Mouse (Mus musculus) myocyte (in vitro differentiated cells): ENCODE results near the gene Olfr521.

Experiments used
- CEBPB ChIP-seq: IDR thresholded peaks from 2 replicates; pipeline ENCODE4 v1.6.1; 2011; ENCODE audit warnings: mild to moderate bottlenecking, moderate library complexity; ENCODE audit not compliant: poor library complexity, insufficient read depth, severe bottlenecking
- E2F4 ChIP-seq: IDR thresholded peaks from one replicate; pipeline ENCODE4 v1.6.1; 2011; ENCODE audit warnings: mild to moderate bottlenecking, control low read depth, moderate library complexity; ENCODE audit not compliant: insufficient read depth
- MAX ChIP-seq: IDR thresholded peaks from one replicate; pipeline ENCODE4 v1.6.1; 2011; ENCODE audit warnings: low read depth, mild to moderate bottlenecking, control low read depth
- MYOD1 ChIP-seq, 3 experiments: IDR thresholded peaks; one replicate each; pipeline ENCODE4 v1.6.1; 2011; ENCODE audit warnings: control low read depth in 2 of 3, low read depth in 2 of 3, mild to moderate bottlenecking in 2 of 3, moderate library complexity in 1 of 3; ENCODE audit not compliant: insufficient read length in 2 of 3, control insufficient read depth in 1 of 3
- MYOG ChIP-seq, 3 experiments: IDR thresholded peaks; one replicate each; pipeline ENCODE4 v1.6.1; 2011; ENCODE audit warnings: control low read depth in 2 of 3, low read depth in 2 of 3, mild to moderate bottlenecking in 2 of 3; ENCODE audit not compliant: insufficient read length in 2 of 3, control insufficient read depth in 1 of 3, insufficient read depth in 1 of 3
- POLR2A ChIP-seq: IDR thresholded peaks from one replicate; pipeline ENCODE4 v1.6.1; 2011; ENCODE audit warnings: low read depth, mild to moderate bottlenecking, control low read depth, moderate library complexity; ENCODE audit not compliant: insufficient read length
- POLR2AphosphoS2 ChIP-seq: IDR thresholded peaks from one replicate; pipeline ENCODE4 v1.6.1; 2011; ENCODE audit warnings: low read depth, control low read depth; ENCODE audit not compliant: insufficient read length
- TCF12 ChIP-seq: IDR thresholded peaks from one replicate; pipeline ENCODE4 v1.6.1; 2011; ENCODE audit warnings: mild to moderate bottlenecking, control low read depth; ENCODE audit not compliant: poor library complexity, insufficient read depth, severe bottlenecking
- TCF3 ChIP-seq: IDR thresholded peaks from one replicate; pipeline ENCODE4 v1.6.1; 2011; ENCODE audit warnings: low read depth, control low read depth; ENCODE audit not compliant: insufficient read length
- USF1 ChIP-seq: IDR thresholded peaks from one replicate; pipeline ENCODE4 v1.6.1; 2011; ENCODE audit warnings: low read depth, mild to moderate bottlenecking, control low read depth, moderate library complexity

DNA sequence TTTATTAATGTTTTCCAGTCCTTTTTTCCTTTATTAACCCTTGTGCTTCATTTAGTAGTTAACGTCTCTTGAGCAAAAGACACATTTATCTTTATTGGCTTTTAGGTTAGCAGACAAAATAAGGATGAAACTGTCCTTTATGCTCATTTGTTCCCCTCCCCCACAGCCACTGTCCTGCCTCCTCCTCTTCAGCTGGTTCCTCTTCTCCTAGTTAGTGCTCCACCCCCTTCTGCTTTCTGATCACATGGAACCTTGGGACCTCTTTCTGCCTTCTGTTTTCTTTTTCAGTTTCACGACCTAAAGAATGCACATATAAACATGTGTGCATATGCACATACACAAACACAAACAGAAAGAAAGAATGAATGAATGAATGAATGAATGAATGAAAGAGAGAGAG is 18.6 kb downstream of the Olfr521 start:
- TF ChIP-seq USF1 (no peak), POLR2A (no peak), TCF12 (no peak), MYOG (IDR thresholded peaks at IDR 0.05; ENCODE audit: control insufficient read depth in 1 of 3, insufficient read depth in 1 of 3, insufficient read length in 2 of 3, low read depth in 2 of 3) (no peak), MAX (no peak), POLR2AphosphoS2 (no peak), TCF3 (no peak), E2F4 (no peak), MYOD1 (IDR thresholded peaks at IDR 0.05; ENCODE audit: control insufficient read depth in 1 of 3, insufficient read length in 2 of 3, low read depth in 2 of 3) (no peak), CEBPB (no peak)
